Mouse (Mus musculus): ENCODE data around the gene Pfkp. TPM values are rescaled to one million over a fixed set of nuclear protein-coding genes. Genes with fewer than 3 reads are reported as not detected.

Gene Pfkp
- polyA plus RNA-seq, 1 experiment from 2014 or later, result 12.9 TPM

DNA sequence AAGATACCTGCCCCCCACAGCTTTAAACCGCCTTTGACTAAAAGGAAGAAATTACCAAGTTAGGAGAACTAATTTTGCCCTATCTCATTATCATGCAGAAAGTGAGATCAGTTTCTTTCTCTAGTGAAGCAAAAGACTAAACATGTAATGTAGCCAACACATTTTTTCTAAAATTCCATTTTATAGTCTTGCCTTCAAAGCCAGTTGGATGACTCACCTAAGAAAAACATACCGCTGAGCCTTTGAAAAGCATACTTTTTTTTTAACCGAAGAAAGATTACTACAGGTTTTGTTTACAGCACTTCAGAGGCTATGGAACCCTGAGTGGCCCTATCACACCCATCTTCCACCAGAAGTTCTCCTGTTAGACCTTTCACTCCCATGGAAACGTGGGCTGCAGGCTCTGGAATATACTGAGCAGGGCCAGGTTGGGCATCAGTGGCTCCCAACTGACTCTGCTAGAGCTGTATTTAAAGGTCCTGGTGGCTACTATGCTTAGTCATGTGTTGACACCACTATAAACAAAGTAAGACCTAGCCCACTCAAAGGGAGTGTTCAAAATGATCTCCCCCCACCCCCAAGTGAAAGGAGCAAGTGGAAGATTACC, 22.0 kb downstream of the Pfkp start:
- Histone ChIP-seq H3K4me1 (peaks cover 14% of the 10 kb centered on the region), H3K27me3 (no peaks in the 10 kb centered on the region), H3K9me3 (no peaks in the 10 kb centered on the region), H3K4me3 (no peak overlapping the region), H3K9ac (no peak overlapping the region), H3K27ac (no peak overlapping the region), H3K36me3 (no peaks in the 10 kb centered on the region), H3K4me2 (replicated peaks) (no peak overlapping the region)
- WGBS, result 70% methylated on average over 4 of the region's 4 CpGs
- ATAC-seq (ENCODE audit: low FRiP score, low read depth), result no peak

DNA sequence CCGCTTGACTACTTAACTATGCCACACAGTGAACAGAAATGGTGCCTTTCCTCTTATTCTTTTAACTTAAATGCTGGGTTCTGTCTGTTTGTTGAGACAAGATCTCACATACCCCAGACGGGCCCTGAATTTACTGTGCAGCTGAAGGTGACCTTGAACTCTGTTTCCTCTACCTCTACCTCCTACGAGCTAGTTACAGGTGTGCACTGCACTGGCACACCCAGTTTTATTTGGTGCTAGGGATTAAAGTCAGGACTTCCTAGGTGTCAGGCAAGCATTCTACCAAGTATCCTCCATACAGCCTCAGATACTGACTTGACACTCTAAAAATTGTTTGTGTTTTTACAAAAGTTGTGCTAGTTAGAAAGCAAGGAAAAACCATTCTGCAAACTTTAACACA, 22.6 kb downstream of the Pfkp start:
- H3K36me3 ChIP-seq, result no peaks in the 10 kb centered on the region
- WGBS, result 75% methylated on average over 3 of the region's 3 CpGs
- no peak for ATAC-seq (ENCODE audit: low FRiP score, low read depth)
- no peak overlapping the region for H3K4me2 ChIP-seq (replicated peaks)
- H3K9me3 ChIP-seq, result no peaks in the 10 kb centered on the region
- H3K4me3 ChIP-seq, result no peak overlapping the region
- no peak overlapping the region for H3K27ac ChIP-seq
- peaks cover 12% of the 10 kb centered on the region for H3K4me1 ChIP-seq
- no peak overlapping the region for H3K9ac ChIP-seq
- H3K27me3 ChIP-seq, result no peaks in the 10 kb centered on the region

DNA sequence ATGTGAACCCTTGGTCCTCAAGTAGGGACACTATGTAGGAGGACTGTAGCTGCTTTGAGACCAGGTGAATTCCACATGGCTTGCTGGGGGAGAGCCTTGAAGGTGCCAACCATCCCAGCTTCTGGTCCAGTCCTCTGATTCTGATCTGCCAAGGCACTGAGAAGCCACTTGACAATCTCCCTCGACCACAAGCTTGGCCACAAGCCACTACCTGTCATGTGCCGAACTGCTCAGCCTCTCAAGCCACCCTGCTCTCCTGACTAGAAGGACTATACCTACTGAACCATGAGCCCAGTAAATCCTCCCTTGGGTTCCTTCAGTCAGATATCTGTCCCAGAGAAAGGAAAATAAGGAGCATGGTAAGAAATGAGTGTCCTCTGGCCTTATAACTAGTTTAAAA, 24.0 kb downstream of the Pfkp start:
- Histone ChIP-seq H3K4me1 (peaks cover 7% of the 10 kb centered on the region), H3K27ac (no peak overlapping the region), H3K9ac (no peak overlapping the region), H3K27me3 (no peaks in the 10 kb centered on the region), H3K4me3 (no peak overlapping the region), H3K36me3 (no peaks in the 10 kb centered on the region), H3K9me3 (no peaks in the 10 kb centered on the region), H3K4me2 (replicated peaks) (no peak overlapping the region)
- WGBS, result 76% methylated on average over 2 of the region's 2 CpGs
- ATAC-seq (ENCODE audit: low FRiP score, low read depth), result no peak

DNA sequence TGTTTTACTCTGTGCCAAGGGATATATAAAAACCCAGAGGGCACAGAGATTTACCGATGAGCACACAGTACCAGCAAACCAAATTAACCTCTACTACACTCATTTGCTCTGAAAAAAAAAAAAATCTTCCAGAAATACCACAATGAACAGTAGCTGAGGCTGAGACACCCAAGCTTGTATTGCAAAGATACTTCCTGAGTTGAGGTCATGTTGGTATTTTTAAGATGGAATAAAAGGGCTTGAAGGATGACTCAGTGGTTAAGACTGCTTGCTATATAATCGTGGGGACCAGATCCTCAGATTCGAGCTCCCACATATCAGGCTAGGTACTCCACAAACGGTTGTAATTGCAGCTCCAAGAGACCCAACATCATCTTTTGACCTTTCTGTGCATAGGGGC, 24.5 kb downstream of the Pfkp start:
- 0 out of 2 replicates have a peak, but pooled peaks cover 2% of the 10 kb centered on the region for H3K4me1 ChIP-seq
- 78% methylated on average over 4 of the region's 4 CpGs for WGBS
- H3K36me3 ChIP-seq, result no peaks in the 10 kb centered on the region
- H3K27me3 ChIP-seq, result no peaks in the 10 kb centered on the region
- no peak overlapping the region for H3K9ac ChIP-seq
- no peak for ATAC-seq (ENCODE audit: low FRiP score, low read depth)
- no peaks in the 10 kb centered on the region for H3K9me3 ChIP-seq
- H3K27ac ChIP-seq, result no peak overlapping the region
- no peak overlapping the region for H3K4me2 ChIP-seq (replicated peaks)
- H3K4me3 ChIP-seq, result no peak overlapping the region

DNA sequence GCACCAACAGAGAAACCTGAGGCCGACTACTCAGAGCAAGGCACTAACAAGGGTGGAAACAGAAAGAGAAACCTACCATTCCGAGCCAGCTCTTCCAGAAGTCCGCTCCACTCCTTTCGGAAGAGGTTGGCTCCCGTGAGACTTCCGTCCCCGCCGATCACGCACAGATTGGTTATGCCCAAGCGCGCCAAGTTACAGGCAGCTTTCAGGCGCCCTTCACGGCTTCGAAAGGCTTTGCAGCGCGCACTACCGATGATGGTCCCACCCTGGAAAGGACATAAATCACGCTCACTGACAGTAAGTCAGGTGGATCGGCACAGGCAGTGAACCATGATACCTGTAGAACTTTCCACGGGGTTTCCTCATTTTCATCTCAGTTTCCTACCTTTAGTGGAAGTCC, 26.7 kb downstream of the Pfkp start:
- H3K4me2 ChIP-seq (replicated peaks), result no peak overlapping the region
- no peaks in the 10 kb centered on the region for H3K27me3 ChIP-seq
- H3K9me3 ChIP-seq, result no peaks in the 10 kb centered on the region
- 96% methylated on average over 20 of the region's 20 CpGs for WGBS
- H3K36me3 ChIP-seq, result no peaks in the 10 kb centered on the region
- H3K9ac ChIP-seq, result no peak overlapping the region
- H3K4me1 ChIP-seq, result no peaks in the 10 kb centered on the region
- no peak overlapping the region for H3K4me3 ChIP-seq
- H3K27ac ChIP-seq, result no peak overlapping the region
- ATAC-seq (ENCODE audit: low FRiP score, low read depth), result no peak

DNA sequence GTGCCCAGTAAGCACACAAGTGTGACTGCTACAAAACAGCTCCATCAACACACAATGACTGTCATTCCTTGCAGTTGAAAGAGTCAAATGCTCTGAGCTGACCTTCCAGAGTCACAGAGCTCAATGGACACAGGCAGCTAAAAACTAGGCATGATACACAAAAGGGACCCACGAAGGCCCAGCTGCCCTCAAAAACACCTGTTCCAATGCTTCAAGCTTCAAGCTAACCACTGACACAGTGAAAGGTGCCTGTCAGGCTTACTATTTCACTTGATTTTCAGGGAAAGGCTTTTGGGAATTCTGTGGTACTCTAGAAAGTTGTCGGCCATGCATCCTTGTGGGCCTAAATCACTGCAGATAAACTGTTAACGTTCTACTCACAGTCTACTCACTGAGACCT, 28.3 kb downstream of the Pfkp start:
- H3K27ac ChIP-seq, result no peak overlapping the region
- 90% methylated on average over 3 of the region's 3 CpGs for WGBS

DNA sequence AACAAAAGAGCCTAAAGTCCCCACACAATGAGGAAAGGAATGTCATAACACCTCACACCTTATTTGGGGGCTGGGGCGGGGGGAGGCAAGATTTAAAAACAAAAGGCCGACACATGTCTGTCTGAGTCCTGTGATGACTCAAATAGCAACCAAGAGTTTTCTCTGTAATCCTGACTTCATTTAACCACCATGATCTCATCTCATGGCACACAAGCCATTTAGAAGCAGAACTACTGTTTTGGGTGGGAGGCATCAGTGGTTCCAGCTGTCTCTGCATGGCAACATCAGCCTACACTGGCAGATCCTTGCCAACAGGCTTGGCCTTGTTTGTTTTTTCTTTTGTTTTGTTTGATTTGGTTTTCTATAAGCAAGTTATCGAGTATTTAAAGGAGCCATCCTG, 29.9 kb downstream of the Pfkp start:
- no peaks in the 10 kb centered on the region for H3K27me3 ChIP-seq
- 81% methylated on average over 3 of the region's 3 CpGs for WGBS
- H3K9ac ChIP-seq, result no peak overlapping the region
- no peaks in the 10 kb centered on the region for H3K9me3 ChIP-seq
- H3K27ac ChIP-seq, result no peak overlapping the region
- ATAC-seq (ENCODE audit: low FRiP score, low read depth), result no peak
- no peaks in the 10 kb centered on the region for H3K4me1 ChIP-seq
- H3K36me3 ChIP-seq, result no peaks in the 10 kb centered on the region
- no peak overlapping the region for H3K4me3 ChIP-seq
- no peak overlapping the region for H3K4me2 ChIP-seq (replicated peaks)

More for the DNA sequence above, 28.3 kb downstream of the Pfkp start:
- H3K4me3 ChIP-seq, result no peak overlapping the region
- H3K36me3 ChIP-seq, result no peaks in the 10 kb centered on the region
- no peak overlapping the region for H3K4me2 ChIP-seq (replicated peaks)
- H3K9me3 ChIP-seq, result no peaks in the 10 kb centered on the region
- H3K9ac ChIP-seq, result no peak overlapping the region
- H3K27me3 ChIP-seq, result no peaks in the 10 kb centered on the region
- ATAC-seq (ENCODE audit: low FRiP score, low read depth), result no peak
- H3K4me1 ChIP-seq, result no peaks in the 10 kb centered on the region

DNA sequence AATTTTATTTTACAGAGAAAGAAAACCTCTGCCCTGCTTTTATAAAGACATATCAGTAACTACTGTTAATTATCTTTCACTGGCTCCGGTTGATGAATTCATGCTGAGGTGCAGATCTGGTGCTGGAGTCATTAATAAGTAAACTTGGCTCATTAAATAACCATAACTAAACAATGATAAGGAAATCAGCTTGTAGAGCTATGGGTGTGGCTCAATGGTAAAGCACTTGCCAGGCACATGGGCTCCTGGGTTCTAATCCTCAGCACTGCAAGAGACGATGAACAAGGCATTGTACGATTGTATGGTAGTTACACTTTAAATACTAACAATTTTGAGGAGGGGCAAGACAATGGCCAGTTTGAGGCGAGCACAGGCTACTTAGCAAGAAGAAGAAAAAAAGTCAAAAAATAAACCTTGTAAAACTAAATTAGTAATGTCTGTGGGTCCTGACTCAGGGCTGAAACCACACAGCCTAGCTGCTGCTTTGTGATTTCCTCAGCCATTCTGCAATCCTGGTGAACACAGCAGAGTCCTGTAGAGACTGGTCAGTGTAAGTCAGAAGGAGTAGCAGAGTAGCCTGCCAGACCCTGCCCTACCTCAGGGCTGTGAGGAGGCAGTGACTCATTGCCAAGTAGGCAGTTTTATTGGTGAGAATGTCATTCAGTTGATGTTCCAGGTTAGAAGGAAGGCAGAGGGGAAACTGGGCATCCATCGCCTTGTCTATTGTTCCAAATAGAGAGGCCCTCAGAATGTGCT, 34.7 kb downstream of the Pfkp start:
- H3K9me3 ChIP-seq, result no peaks in the 10 kb centered on the region
- no peak for ATAC-seq (ENCODE audit: low FRiP score, low read depth)
- no peak overlapping the region for H3K4me3 ChIP-seq
- no peaks in the 10 kb centered on the region for H3K4me1 ChIP-seq
- H3K36me3 ChIP-seq, result no peaks in the 10 kb centered on the region
- no peak overlapping the region for H3K4me2 ChIP-seq (replicated peaks)
- no peaks in the 10 kb centered on the region for H3K27me3 ChIP-seq
- no peak overlapping the region for H3K27ac ChIP-seq
- WGBS, result 88% methylated on average over 5 of the region's 5 CpGs
- no peak overlapping the region for H3K9ac ChIP-seq

DNA sequence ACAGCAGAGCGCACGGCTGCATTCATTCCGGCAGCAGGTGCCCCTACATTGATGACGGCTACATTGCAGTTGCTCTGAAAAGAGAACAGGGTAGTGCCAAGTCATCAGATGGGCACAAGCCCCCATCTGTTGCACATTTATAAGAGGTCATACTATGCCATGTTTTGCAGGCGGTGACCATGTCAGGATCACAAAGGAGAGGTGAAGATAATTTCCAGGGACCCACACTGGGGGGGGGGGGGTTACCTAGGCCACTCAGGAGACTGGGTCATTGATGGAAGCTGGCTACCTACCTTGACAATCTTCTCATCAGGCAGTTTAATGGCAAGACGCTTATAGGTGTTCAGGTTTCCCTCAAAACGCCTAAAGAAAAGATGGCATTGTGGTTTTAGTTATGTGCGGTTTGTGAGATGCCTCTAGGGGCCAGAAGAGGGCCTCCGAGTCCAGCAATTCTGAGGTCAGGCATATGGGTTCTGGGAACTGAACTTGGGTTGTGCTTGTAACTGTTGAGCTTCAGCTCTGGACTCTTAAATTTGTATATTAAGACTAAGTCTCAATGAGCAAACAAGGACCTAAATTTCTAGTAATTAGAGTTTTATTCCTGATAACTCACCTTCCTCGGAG, 45.7 kb downstream of the Pfkp start:
- Histone ChIP-seq H3K36me3 (no peaks in the 10 kb centered on the region), H3K4me1 (no peaks in the 10 kb centered on the region), H3K27ac (no peak overlapping the region), H3K4me2 (replicated peaks) (no peak overlapping the region), H3K9ac (no peak overlapping the region), H3K9me3 (no peaks in the 10 kb centered on the region), H3K27me3 (no peaks in the 10 kb centered on the region), H3K4me3 (no peak overlapping the region)
- ATAC-seq (ENCODE audit: low FRiP score, low read depth), result no peak
- WGBS, result 79% methylated on average over 10 of the region's 10 CpGs

DNA sequence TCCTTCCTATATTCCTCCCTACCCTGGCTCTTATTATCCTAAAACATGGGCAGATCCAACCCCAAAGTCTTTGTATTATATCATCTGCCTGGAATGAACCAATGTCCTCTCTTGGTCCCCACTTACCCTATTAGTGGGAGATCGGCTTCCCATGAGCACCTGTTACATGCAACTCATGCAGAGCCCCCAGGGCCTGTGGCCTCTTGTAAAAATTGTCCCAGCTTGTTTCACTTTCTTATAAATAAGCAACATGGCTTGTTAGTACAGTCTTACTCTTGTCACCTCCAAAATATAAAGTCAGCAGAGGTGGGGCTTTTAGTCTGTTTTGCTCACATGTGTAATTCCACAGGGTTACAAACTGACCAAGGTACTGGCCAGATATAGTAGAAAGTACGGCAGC, 46.9 kb downstream of the Pfkp start:
- H3K4me3 ChIP-seq, result no peak overlapping the region
- H3K9me3 ChIP-seq, result no peaks in the 10 kb centered on the region
- no peaks in the 10 kb centered on the region for H3K27me3 ChIP-seq
- H3K4me2 ChIP-seq (replicated peaks), result no peak overlapping the region
- ATAC-seq (ENCODE audit: low FRiP score, low read depth), result no peak
- WGBS, result 62% methylated on average over 2 of the region's 2 CpGs
- no peak overlapping the region for H3K27ac ChIP-seq
- no peaks in the 10 kb centered on the region for H3K4me1 ChIP-seq
- no peak overlapping the region for H3K9ac ChIP-seq
- no peaks in the 10 kb centered on the region for H3K36me3 ChIP-seq

DNA sequence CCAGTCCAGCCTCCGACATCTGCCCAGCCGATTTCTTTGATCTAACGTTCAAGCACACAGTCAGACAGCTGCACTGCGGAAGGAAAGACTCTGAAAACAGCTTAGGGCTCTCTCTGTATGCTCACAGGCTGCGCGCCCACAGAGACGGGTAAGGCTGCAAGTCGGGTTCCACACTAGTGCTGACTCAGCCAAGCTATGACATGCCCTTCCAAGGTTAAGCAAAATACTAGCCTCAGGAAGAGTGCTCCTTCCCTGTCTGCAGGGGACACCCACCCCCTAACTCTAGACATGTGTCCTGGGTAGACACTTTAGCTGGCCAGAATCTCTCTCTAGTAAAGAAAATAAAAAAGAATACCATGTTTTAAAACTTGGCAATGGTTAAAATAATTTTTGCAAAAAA, 48.0 kb downstream of the Pfkp start:
- H3K27me3 ChIP-seq, result no peaks in the 10 kb centered on the region
- no peaks in the 10 kb centered on the region for H3K9me3 ChIP-seq
- no peaks in the 10 kb centered on the region for H3K36me3 ChIP-seq
- no peak overlapping the region for H3K4me2 ChIP-seq (replicated peaks)
- ATAC-seq (ENCODE audit: low FRiP score, low read depth), result no peak
- 87% methylated on average over 8 of the region's 8 CpGs for WGBS
- no peaks in the 10 kb centered on the region for H3K4me1 ChIP-seq
- no peak overlapping the region for H3K27ac ChIP-seq
- no peak overlapping the region for H3K9ac ChIP-seq
- no peak overlapping the region for H3K4me3 ChIP-seq

DNA sequence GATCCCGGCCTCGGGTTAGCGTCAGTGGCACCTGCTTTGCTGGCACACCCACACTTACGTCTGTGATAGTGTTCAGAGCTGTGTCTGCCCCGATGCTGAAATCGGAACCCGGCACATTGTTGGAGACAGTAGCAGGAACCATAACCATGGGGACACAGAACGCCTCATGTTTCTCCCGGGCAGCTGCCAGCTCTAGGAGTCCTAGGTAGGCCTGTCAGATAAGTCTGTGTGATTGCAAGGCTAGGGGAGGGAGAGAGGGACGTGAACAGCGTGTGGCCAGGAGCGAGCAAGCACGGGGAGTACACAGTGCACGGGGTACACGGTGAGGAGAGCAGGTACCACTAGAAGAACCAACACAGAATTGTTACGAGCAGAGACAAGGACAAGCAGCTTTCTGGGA, 50.8 kb downstream of the Pfkp start:
- Histone ChIP-seq H3K9me3 (no peaks in the 10 kb centered on the region), H3K4me3 (no peak overlapping the region), H3K27ac (no peak overlapping the region), H3K4me1 (no peaks in the 10 kb centered on the region), H3K36me3 (no peaks in the 10 kb centered on the region), H3K27me3 (no peaks in the 10 kb centered on the region), H3K9ac (no peak overlapping the region), H3K4me2 (replicated peaks) (no peak overlapping the region)
- no peak for ATAC-seq (ENCODE audit: low FRiP score, low read depth)
- 87% methylated on average over 16 of the region's 16 CpGs for WGBS

Data from limb, embryonic 13.5 days (tissue).